Mouse (Mus musculus) neural tube, embryonic 11.5 days (tissue): ENCODE results near the gene Hist1h1d. TPM values are rescaled to one million over a fixed set of nuclear protein-coding genes. Genes with fewer than 3 reads are reported as not detected.

ENCODE experiments used
- ATAC-seq: fragments of 200-750 bp; cut with Nextera tagmentation; 2 replicates; pipeline ENCODE4 v1.8.0; 2017; ENCODE audit warnings: moderate number of reproducible peaks, mild to moderate bottlenecking, moderate TSS enrichment, moderate library complexity; ENCODE audit not compliant: insufficient read depth, low FRiP score, low TSS enrichment
- DNase-seq: peaks from one replicate; pipeline ENCODE4 v3.0.0-alpha.2; 2015; ENCODE audit warnings: low spot score
- H3K27ac ChIP-seq: fragments of 300-500 bp; sonication (generic); 2 replicates; pipeline ENCODE4 v1.5.1; 2014; ENCODE audit warnings: low read depth, mild to moderate bottlenecking, low read length
- H3K27me3 ChIP-seq: fragments of 300-500 bp; sonication (generic); 2 replicates; pipeline ENCODE4 v1.6.1; 2014; ENCODE audit warnings: mild to moderate bottlenecking, low read length, mixed read lengths; ENCODE audit not compliant: control insufficient read depth, insufficient read depth
- H3K36me3 ChIP-seq: fragments of 300-500 bp; sonication (generic); 2 replicates; pipeline ENCODE4 v1.6.1; 2014; ENCODE audit warnings: mild to moderate bottlenecking, low read length, moderate library complexity, mixed read lengths; ENCODE audit not compliant: control insufficient read depth, insufficient read depth
- H3K4me1 ChIP-seq: fragments of 300-500 bp; sonication (generic); 2 replicates; pipeline ENCODE4 v1.6.1; 2014; ENCODE audit warnings: low read length, mixed read lengths; ENCODE audit not compliant: control insufficient read depth, insufficient read depth
- H3K4me2 ChIP-seq: fragments of 300-500 bp; sonication (generic); 2 replicates; pipeline ENCODE4 v1.6.1; 2014; ENCODE audit warnings: low read depth, mild to moderate bottlenecking, moderate library complexity
- H3K4me3 ChIP-seq: fragments of 300-500 bp; sonication (generic); 2 replicates; pipeline ENCODE4 v1.5.1; 2014; ENCODE audit warnings: low read depth, low read length
- H3K9ac ChIP-seq: fragments of 300-500 bp; sonication (generic); 2 replicates; pipeline ENCODE4 v1.6.1; 2014; ENCODE audit warnings: mild to moderate bottlenecking, low read length
- H3K9me3 ChIP-seq: fragments of 300-500 bp; sonication (generic); 2 replicates; pipeline ENCODE4 v1.6.1; 2016; ENCODE audit warnings: low read length; ENCODE audit not compliant: control insufficient read depth
- WGBS: fragments of 180-500 bp; shearing (Covaris S2); extraction: QIAGEN DNeasy Blood & Tissue Kit; methylation state at CpG from one replicate; pipeline ENCODE4 v1.1.7; 2014; 5-methylcytosine and 5-hydroxymethylcytosine counted together
- polyA plus RNA-seq: library from polyadenylated mRNA; unstranded; fragments of >200 nt; fragmentation: Nextera tagmentation; extraction: Ambion mirVana; gene quantifications from 2 replicates; pipeline ENCODE4 v1.2.1, GENCODE M21; 2014

Hist1h1d gene
- polyA plus RNA-seq, 1 experiment from 2014 or later, result 0.58 TPM

DNA sequence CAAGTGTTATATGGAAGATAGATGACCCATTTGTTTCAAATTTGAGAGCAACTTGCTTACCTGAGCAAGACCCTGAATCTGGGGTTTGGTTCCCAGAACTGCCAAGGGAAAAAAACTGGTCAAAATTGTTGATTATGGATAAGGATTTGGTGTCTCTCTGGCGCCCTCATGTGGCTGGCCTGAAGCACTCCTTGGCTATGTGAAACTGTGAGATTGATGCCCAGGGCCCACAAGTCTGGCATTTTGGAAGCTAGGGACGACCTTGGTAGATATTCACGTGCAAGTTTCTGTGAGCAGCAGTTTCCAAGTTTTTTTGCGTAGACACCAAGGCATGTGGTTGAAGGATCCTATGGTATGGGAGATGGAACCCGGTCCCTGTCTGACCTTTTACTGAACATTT, 28.4 kb upstream of the Hist1h1d start:
- Histone ChIP-seq H3K4me1 (peaks cover 3% of the 10 kb centered on the region), H3K27me3 (no peaks in the 10 kb centered on the region), H3K36me3 (no peaks in the 10 kb centered on the region), H3K4me2 (no peak overlapping the region), H3K9ac (no peak overlapping the region), H3K27ac (no peak overlapping the region), H3K9me3 (no peaks in the 10 kb centered on the region), H3K4me3 (no peak overlapping the region)
- 0 out of 2 replicates have a peak, but pooled peaks have one; percentile 25 for ATAC-seq
- 7% methylated on average over 5 of the region's 5 CpGs for WGBS
- DNase-seq, result peak; percentile 81

DNA sequence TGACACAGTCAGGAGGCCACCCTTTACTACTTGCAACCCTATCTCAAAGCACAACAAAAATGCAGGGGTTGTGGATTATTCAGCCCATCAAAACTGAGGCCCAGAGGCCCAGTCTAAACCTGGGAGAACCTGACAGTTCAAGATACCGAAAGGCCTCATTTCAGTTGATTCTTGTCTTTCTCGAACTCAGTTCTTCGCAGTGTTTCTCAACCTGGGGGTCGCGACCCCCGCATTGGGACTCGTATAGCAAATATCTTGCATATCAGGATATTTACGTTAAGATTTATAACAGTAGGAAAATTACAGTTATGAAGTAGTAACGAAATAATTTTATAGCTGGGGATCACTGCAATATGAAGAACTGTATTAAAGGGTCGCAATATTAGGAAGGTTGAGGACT, 27.2 kb upstream of the Hist1h1d start:
- Histone ChIP-seq H3K36me3 (no peaks in the 10 kb centered on the region), H3K4me3 (peak overlapping the region; percentile 39), H3K4me2 (peak overlapping the region; percentile 32), H3K9me3 (no peaks in the 10 kb centered on the region), H3K27me3 (no peaks in the 10 kb centered on the region), H3K27ac (no peak overlapping the region), H3K4me1 (peaks cover 3% of the 10 kb centered on the region), H3K9ac (no peak overlapping the region)
- 1% methylated on average over 10 of the region's 10 CpGs for WGBS
- no peak for ATAC-seq
- peak; percentile 57 for DNase-seq

DNA sequence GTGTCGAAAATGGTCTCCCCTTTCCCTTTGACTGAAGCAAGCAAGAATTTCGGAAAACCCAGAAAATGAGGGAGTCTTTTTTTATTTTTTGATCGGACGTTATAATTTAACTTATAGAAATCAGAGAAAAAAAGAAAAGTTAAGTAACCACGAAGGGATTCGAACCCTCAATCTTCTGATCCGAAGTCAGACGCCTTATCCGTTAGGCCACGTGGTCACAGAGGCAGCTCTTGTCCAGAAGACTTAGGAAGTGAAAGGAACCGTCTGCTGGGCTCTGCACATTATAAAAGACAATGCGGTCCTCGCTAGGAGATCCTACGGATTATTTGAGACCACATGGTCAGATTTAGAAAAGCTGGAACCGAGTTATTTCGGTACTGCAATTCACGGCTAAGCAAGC, 26.8 kb upstream of the Hist1h1d start:
- H3K9me3 ChIP-seq, result no peaks in the 10 kb centered on the region
- no peaks in the 10 kb centered on the region for H3K27me3 ChIP-seq
- DNase-seq (peak; percentile 93), ATAC-seq (peak; percentile 49; the same call in 1 of the 2 replicates)
- H3K9ac ChIP-seq, result peak overlapping the region; percentile 50
- H3K36me3 ChIP-seq, result no peaks in the 10 kb centered on the region
- 0 out of 2 replicates have a peak overlapping the region, but pooled peaks have one; percentile 14 for H3K27ac ChIP-seq
- H3K4me3 ChIP-seq, result peak overlapping the region; percentile 39
- peaks cover 3% of the 10 kb centered on the region for H3K4me1 ChIP-seq
- peak overlapping the region; percentile 50 for H3K4me2 ChIP-seq
- WGBS, result under 1% methylated on average over 17 of the region's 17 CpGs

DNA sequence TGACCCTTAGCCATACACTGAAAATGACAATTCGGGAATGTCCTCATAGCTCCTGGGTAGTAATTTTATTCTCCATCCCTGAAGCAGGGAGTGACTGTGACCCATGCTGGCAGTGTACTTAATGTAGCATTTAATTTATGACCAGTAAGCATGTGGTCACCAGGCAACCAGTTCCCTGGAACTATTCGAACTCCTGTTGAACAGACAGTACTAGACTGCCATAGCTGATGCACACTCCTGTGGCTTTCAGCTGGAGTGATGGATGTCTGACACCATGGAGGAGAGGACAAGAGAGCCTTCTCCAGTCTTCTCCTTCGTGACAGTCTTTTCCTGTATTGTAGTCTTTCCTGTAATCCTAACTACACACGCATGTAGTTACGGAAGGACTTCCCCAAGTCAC, 24.1 kb upstream of the Hist1h1d start:
- Histone ChIP-seq H3K9me3 (no peaks in the 10 kb centered on the region), H3K4me2 (peak overlapping the region; percentile 73), H3K36me3 (no peaks in the 10 kb centered on the region), H3K9ac (peak overlapping the region; percentile 26), H3K27me3 (no peaks in the 10 kb centered on the region), H3K27ac (no peak overlapping the region), H3K4me1 (peaks cover 7% of the 10 kb centered on the region), H3K4me3 (no peak overlapping the region)
- no peak for DNase-seq
- WGBS, result 56% methylated on average over 5 of the region's 5 CpGs
- ATAC-seq, result no peak

DNA sequence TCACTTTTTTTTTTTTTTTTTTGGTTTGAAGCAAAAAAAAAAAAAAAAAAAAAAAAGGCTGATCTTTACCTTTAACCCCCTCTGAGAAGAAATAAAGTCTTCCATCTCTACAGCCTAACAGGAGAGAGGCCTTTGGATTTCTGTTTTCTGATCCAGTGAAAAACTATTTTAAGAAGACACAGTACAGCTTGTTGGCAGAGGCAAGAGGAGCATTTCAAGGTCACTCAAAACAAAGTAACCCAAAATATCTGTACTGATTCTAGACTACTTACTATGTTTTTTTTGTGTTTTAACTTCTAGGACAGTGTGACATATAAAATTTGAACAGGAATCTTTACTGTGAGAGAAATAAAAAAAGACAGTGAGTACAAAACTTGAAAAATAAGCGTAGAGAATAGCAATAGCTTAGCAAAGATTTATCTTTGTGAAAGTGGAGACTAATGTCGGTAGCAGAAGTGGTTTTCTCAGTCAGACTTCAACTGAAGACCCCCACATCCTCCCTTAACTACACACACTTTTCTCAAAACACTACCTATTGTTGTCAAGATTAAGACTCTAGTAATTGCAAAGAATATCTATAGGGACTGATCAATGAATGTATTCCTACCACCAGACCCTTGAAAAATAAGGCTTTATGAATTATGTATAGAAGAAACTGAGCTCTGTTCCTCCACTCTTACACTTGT, 23.4 kb upstream of the Hist1h1d start:
- no peaks in the 10 kb centered on the region for H3K36me3 ChIP-seq
- H3K27ac ChIP-seq, result peak overlapping the region; percentile 92
- DNase-seq, result no peak
- no peaks in the 10 kb centered on the region for H3K27me3 ChIP-seq
- peaks cover 9% of the 10 kb centered on the region for H3K4me1 ChIP-seq
- H3K4me3 ChIP-seq, result peak overlapping the region; percentile 41
- WGBS, result 28% methylated on average over 2 of the region's 2 CpGs
- peak overlapping the region; percentile 78 for H3K9ac ChIP-seq
- no peaks in the 10 kb centered on the region for H3K9me3 ChIP-seq
- peak overlapping the region; percentile 73 for H3K4me2 ChIP-seq
- no peak for ATAC-seq

DNA sequence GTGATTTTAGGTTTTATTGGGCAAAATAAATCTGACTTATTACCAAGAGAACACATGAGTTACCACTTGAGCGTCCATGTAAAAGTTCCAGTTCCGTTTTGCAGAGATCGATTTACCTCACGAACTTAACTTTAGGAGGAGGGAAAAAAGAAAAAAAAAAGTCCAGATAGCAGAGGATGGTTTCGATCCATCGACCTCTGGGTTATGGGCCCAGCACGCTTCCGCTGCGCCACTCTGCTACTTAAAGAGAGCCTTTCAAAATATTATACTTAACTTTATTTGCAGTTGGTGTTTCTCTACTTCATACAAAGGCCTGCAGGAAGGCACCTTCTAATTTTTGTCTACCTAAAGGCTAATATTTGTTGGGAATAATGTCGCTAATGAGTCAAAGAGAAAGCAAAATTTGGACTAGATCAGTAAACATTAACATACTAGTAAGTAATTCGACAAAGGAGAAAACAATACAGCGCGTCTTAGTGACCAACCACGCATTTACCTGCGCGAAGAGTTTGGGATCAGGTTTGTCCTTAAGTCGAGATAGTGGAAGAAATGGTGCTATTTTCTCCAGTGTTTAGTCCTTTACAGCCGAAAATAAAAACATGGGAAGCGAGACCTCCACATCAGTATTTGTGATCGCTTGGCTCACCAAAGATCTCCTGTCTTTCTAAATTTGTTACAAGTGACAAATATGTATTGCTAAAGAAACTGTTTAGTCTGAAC, 22.7 kb upstream of the Hist1h1d start:
- Histone ChIP-seq H3K9ac (peak overlapping the region; percentile 78), H3K27ac (peak overlapping the region; percentile 92), H3K27me3 (no peaks in the 10 kb centered on the region), H3K36me3 (no peaks in the 10 kb centered on the region), H3K9me3 (no peaks in the 10 kb centered on the region), H3K4me3 (peak overlapping the region; percentile 41), H3K4me2 (peak overlapping the region; percentile 73), H3K4me1 (peaks cover 12% of the 10 kb centered on the region)
- under 1% methylated on average over 20 of the region's 20 CpGs for WGBS
- ATAC-seq, result no peak
- peak; percentile 74 for DNase-seq

DNA sequence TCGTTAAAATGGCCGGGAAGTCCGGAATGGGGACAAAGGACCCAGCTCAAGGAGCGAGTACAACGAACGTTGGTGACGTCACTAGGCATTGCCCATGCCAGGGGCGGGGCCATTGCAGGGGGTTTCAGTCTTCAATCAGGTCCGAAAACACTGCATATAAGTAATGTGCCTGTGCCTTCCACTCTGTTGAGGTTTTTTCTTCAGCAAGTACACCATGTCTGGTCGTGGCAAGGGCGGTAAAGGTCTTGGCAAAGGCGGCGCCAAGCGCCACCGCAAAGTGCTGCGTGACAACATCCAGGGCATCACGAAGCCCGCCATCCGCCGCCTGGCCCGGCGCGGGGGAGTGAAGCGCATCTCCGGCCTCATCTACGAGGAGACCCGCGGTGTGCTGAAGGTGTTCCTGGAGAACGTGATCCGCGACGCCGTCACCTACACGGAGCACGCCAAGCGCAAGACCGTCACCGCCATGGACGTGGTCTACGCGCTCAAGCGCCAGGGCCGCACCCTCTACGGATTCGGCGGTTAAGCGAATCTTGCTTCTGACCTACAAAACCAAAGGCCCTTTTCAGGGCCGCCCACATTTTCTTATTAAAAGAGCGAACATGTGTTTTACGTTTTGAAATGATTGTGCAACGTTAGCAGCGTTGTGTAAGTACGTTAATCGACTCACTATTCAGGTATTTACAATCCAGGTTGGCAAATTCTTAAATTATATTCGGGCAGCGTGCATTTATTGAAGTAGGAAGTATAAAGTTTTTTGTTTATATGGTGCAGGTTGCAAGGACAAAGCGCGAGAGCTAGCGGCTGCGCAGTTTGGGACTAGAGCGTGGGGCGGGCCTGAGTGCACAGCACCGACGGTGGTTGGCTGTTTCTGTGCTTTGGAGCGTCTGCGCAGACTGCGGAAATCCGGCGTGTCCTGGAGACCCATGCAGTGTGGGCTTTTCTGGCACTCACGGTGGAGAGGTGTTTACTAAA, 21.9 kb upstream of the Hist1h1d start, which contains the start of gene Hist1h4h:
Gene Hist1h4h (plus strand): TSS at position 150 of the 975 bp plus-strand sequence.
- Histone ChIP-seq H3K9ac (peak within 1 kb of the TSS; percentile 78), H3K27ac (peak within 1 kb of the TSS; percentile 92), H3K9me3 (no peaks in the 10 kb centered on the region), H3K27me3 (no peaks in the 10 kb centered on the region), H3K4me3 (peak within 1 kb of the TSS; percentile 41), H3K4me2 (peak within 1 kb of the TSS; percentile 73), H3K36me3 (no peaks in the 10 kb centered on the region), H3K4me1 (peaks cover 12% of the 10 kb centered on the region)
- under 1% methylated on average over 52 of the region's 70 CpGs for WGBS
- peak; percentile 95 for DNase-seq
- ATAC-seq, result peak; percentile 71
